In genomic region chr1:133668618-133669017, GRCm38 (mm10) we compare ENCODE assay signal across 23 mouse cellular contexts. TPM values are rescaled to one million over a fixed set of nuclear protein-coding genes. Genes with fewer than 3 reads are reported as not detected.
A peak's percentile ranks its signal among the peaks of the same experiment; 100 is the strongest.
DNase-seq lines count a peak whose midpoint lies in the region; ATAC-seq and TF ChIP-seq lines count a peak whose summit lies in the region.
"Had no signal": no experiment of that assay in that cellular context is flagged by ENCODE, and none has a peak within 500 bp of the region (broad histone marks: within the 10 kb centered on the region; RNA-seq: fewer than 3 reads in every experiment).

No protein-coding gene starts in this region.

- no peak overlapping the region for H3K4me2 ChIP-seq in forebrain, embryonic 16.5 days (ENCODE audit: low read length)
- H3K4me2 ChIP-seq: embryonic facial prominence, embryonic 12.5 days; forebrain, embryonic 13.5 days; forebrain, embryonic 15.5 days had no signal

- no peak for TF ChIP-seq POLR2A in ES-Bruce4 (IDR thresholded peaks at IDR 0.05; ENCODE audit: insufficient read depth, low read length)

- no peaks in the 10 kb centered on the region for H3K27me3 ChIP-seq in ES-Bruce4 (ENCODE audit: control insufficient read depth, insufficient read depth, low read length, poor library complexity, severe bottlenecking)
- no peaks in the 10 kb centered on the region for H3K27me3 ChIP-seq in forebrain, embryonic 16.5 days (replicated peaks; ENCODE audit: control insufficient read depth, insufficient read depth, low read length)
- H3K27me3 ChIP-seq: embryonic facial prominence, embryonic 12.5 days; forebrain, embryonic 13.5 days; forebrain, embryonic 15.5 days; Patski had no signal

- H3K4me3 ChIP-seq in ES-Bruce4 (ENCODE audit: low read depth, low read length) = peak overlapping the region; percentile 98
- no peak overlapping the region for H3K4me3 ChIP-seq in forebrain, embryonic 16.5 days (replicated peaks; ENCODE audit: low read length)
- H3K4me3 ChIP-seq: embryonic facial prominence, embryonic 10.5 days; embryonic facial prominence, embryonic 12.5 days; forebrain, embryonic 13.5 days; forebrain, embryonic 15.5 days had no signal

- peak overlapping the region; percentile 99 for H3K9ac ChIP-seq in ES-Bruce4 (ENCODE audit: low read depth, poor library complexity, severe bottlenecking)
- H3K9ac ChIP-seq in forebrain, embryonic 16.5 days (replicated peaks; ENCODE audit: low read depth, low read length) = no peak overlapping the region
- H3K9ac ChIP-seq: embryonic facial prominence, embryonic 12.5 days; forebrain, embryonic 13.5 days; forebrain, embryonic 15.5 days had no signal

- peaks cover 6% of the 10 kb centered on the region for H3K4me1 ChIP-seq in ES-Bruce4 (ENCODE audit: control insufficient read depth, insufficient read depth, low read length)
- no peaks in the 10 kb centered on the region for H3K4me1 ChIP-seq in forebrain, embryonic 16.5 days (replicated peaks; ENCODE audit: control insufficient read depth, insufficient read depth, low read length)
- H3K4me1 ChIP-seq: embryonic facial prominence, embryonic 10.5 days; embryonic facial prominence, embryonic 12.5 days; forebrain, embryonic 13.5 days; forebrain, embryonic 15.5 days had no signal

- WGBS in forebrain, embryonic 16.5 days = 93% methylated on average over 3 of the region's 3 CpGs

- H3K9me3 ChIP-seq in ES-Bruce4 (replicated peaks; ENCODE audit: control insufficient read depth, insufficient read depth, low read length, poor library complexity, severe bottlenecking) = no peaks in the 10 kb centered on the region
- no peaks in the 10 kb centered on the region for H3K9me3 ChIP-seq in forebrain, embryonic 16.5 days (ENCODE audit: control insufficient read depth, low read length)
- H3K9me3 ChIP-seq: embryonic facial prominence, embryonic 10.5 days; embryonic facial prominence, embryonic 12.5 days; forebrain, embryonic 13.5 days; forebrain, embryonic 15.5 days; G1E had no signal

- peak; percentile 53 for DNase-seq in R1 (ENCODE audit: low read depth, low spot score)
- no peak for DNase-seq in urinary bladder, postnatal 4 days (ENCODE audit: low spot score in 2 of 2)
- DNase-seq: adrenal gland, adult 8-10 months; adrenal gland, postnatal 14 days; adrenal gland, postnatal 36 days; cerebellum, adult 11-12 months; cerebellum, adult 2 months; cerebellum, adult 9-10 months; cerebellum, postnatal 10 days; cerebellum, postnatal 25 days had no signal

- no peak for ATAC-seq in monocyte, adult 5-6 weeks (replicated peaks; ENCODE audit: insufficient number of reproducible peaks, low FRiP score, low TSS enrichment, poor library complexity, severe bottlenecking)
- ATAC-seq in forebrain, embryonic 16.5 days = no peak
- ATAC-seq: activated CD4-positive, CD25-positive, alpha-beta regulatory T cell, adult 4 months; forebrain, embryonic 13.5 days; forebrain, embryonic 15.5 days; Patski had no signal

- TF ChIP-seq EP300 in ES-Bruce4 (IDR thresholded peaks at IDR 0.05; ENCODE audit: insufficient read depth, low read depth, low read length) = no peak

- H3K36me3 ChIP-seq in ES-Bruce4 (ENCODE audit: control insufficient read depth, insufficient read depth, low read length, poor library complexity, severe bottlenecking) = peaks cover 7% of the 10 kb centered on the region
- no peaks in the 10 kb centered on the region for H3K36me3 ChIP-seq in forebrain, embryonic 16.5 days (ENCODE audit: control insufficient read depth, insufficient read depth)
- H3K36me3 ChIP-seq: embryonic facial prominence, embryonic 10.5 days; embryonic facial prominence, embryonic 12.5 days; forebrain, embryonic 15.5 days; G1E had no signal

- peak overlapping the region; percentile 93 for H3K27ac ChIP-seq in ES-Bruce4 (ENCODE audit: insufficient read depth, low read length)
- H3K27ac ChIP-seq in forebrain, embryonic 16.5 days (ENCODE audit: low read length) = no peak overlapping the region
- H3K27ac ChIP-seq: embryonic facial prominence, embryonic 10.5 days; embryonic facial prominence, embryonic 12.5 days; forebrain, embryonic 13.5 days; forebrain, embryonic 15.5 days had no signal

- TF ChIP-seq CTCF in ES-Bruce4 (IDR thresholded peaks at IDR 0.05; ENCODE audit: low read depth, low read length) = no peak

RNA-seq across cellular contexts. Expression of gene Gm38394, which starts 7.5 kb away (rescaled TPM):
- 79.1 and 81.1 TPM in 2 replicates for polyA plus RNA-seq in ES-Bruce4 (2011; ENCODE audit: insufficient read depth, insufficient read length, low read depth, missing spikeins)
- 10.1 to 21.1 TPM (median 12.8 TPM) in 3 replicates for total RNA-seq in monocyte, adult 5-6 weeks (2017)
- 3.6 and 3.7 TPM in 2 replicates for polyA plus RNA-seq in forebrain, embryonic 16.5 days (2015; fragmentation: Nextera tagmentation; extraction: Ambion mirVana)

RNA-seq across cellular contexts. Expression of gene Zbed6, which starts 7.9 kb away (rescaled TPM):
- polyA plus RNA-seq in ES-Bruce4 (2011; ENCODE audit: insufficient read depth, insufficient read length, low read depth, missing spikeins) = 36.9 and 38.4 TPM in 2 replicates
- 15.3 to 43.2 TPM (median 22.6 TPM) in 3 replicates for total RNA-seq in monocyte, adult 5-6 weeks (2017)
- polyA plus RNA-seq in forebrain, embryonic 16.5 days (2015; fragmentation: Nextera tagmentation; extraction: Ambion mirVana) = not detected in 2 replicates
- polyA plus RNA-seq: activated CD4-positive, CD25-positive, alpha-beta regulatory T cell, adult 4 months; embryonic facial prominence, embryonic 10.5 days; embryonic facial prominence, embryonic 12.5 days; embryonic facial prominence, embryonic 14.5 days; forebrain, embryonic 11.5 days; forebrain, embryonic 13.5 days; forebrain, embryonic 15.5 days; G1E had no signal

RNA-seq across cellular contexts. Expression of gene Lax1, which starts 21.3 kb away (rescaled TPM):
- 1.4 and 1.5 TPM in 2 replicates for polyA plus RNA-seq in ES-Bruce4 (2011; ENCODE audit: insufficient read depth, insufficient read length, low read depth, missing spikeins)
- 35.8 to 132 TPM (median 52.2 TPM) in 3 replicates for total RNA-seq in monocyte, adult 5-6 weeks (2017)
- polyA plus RNA-seq in forebrain, embryonic 16.5 days (2015; fragmentation: Nextera tagmentation; extraction: Ambion mirVana) = not detected in 2 replicates
- polyA plus RNA-seq: C2C12; forebrain, embryonic 13.5 days; forebrain, embryonic 15.5 days; G1E had no signal

RNA-seq across cellular contexts. Expression of gene Snrpe, which starts 58.5 kb away (rescaled TPM):
- polyA plus RNA-seq in ES-Bruce4 (2011; ENCODE audit: insufficient read depth, insufficient read length, low read depth, missing spikeins) = 434 and 488 TPM in 2 replicates
- 231 to 361 TPM (median 319 TPM) in 3 replicates for total RNA-seq in monocyte, adult 5-6 weeks (2017)
- 490 and 513 TPM in 2 replicates for polyA plus RNA-seq in forebrain, embryonic 16.5 days (2015; fragmentation: Nextera tagmentation; extraction: Ambion mirVana)

Comparison
In these comparisons a context has a peak if more than half of its experiments do, and no peak if none do; other contexts are left out.
1. RNA of gene Gm38394, which starts 7.5 kb away (polyA plus RNA-seq): 79.1 to 81.1 TPM in ES-Bruce4; 3.6 to 3.7 TPM in forebrain, embryonic 16.5 days; every median in the first group is over 10 times any median in the second.
2. RNA of gene Zbed6, which starts 7.9 kb away (polyA plus RNA-seq): 36.9 to 38.4 TPM in ES-Bruce4; not detected in forebrain, embryonic 16.5 days; every median in the first group is over 10 times any median in the second.